Mouse (Mus musculus) cerebellum, adult 2 months (tissue): ENCODE measurements around the gene Krtap5-1. TPM values are rescaled to one million over a fixed set of nuclear protein-coding genes. Genes with fewer than 3 reads are reported as not detected.
A peak's percentile ranks its signal among the peaks of the same experiment; 100 is the strongest.

Experiments
- DNase-seq, 2 experiments: peaks; one replicate each; pipeline ENCODE4 v3.0.0; 2021
- H3K27ac ChIP-seq: fragments of 200-500 bp; 2 replicates; pipeline ENCODE4 v1.5.1; 2012; ENCODE audit warnings: low read length, control low read depth, inconsistent platforms; ENCODE audit not compliant: insufficient read depth
- H3K27me3 ChIP-seq: fragments of 200-500 bp; 2 replicates; pipeline ENCODE4 v1.6.1; 2012; ENCODE audit warnings: inconsistent platforms, mild to moderate bottlenecking, low read length, moderate library complexity; ENCODE audit not compliant: control insufficient read depth, insufficient read depth
- H3K4me1 ChIP-seq: fragments of 200-500 bp; 2 replicates; pipeline ENCODE4 v1.6.1; 2011; ENCODE audit warnings: low read length; ENCODE audit not compliant: control insufficient read depth, insufficient read depth
- H3K4me3 ChIP-seq: fragments of 200-500 bp; replicated peaks from 2 replicates; pipeline ENCODE3; 2011; ENCODE audit warnings: mild to moderate bottlenecking, low read depth, low read length, control low read depth; ENCODE audit not compliant: insufficient read depth
- CTCF ChIP-seq: fragments of 200-500 bp; IDR thresholded peaks from 2 replicates; pipeline ENCODE4 v1.5.1; 2011; ENCODE audit warnings: low read depth, mild to moderate bottlenecking, control low read depth, low read length, moderate library complexity, borderline replicate concordance; ENCODE audit not compliant: insufficient read depth
- POLR2A ChIP-seq: fragments of 200-500 bp; IDR thresholded peaks from 2 replicates; pipeline ENCODE4 v1.6.1; 2011; ENCODE audit warnings: low read length, control low read depth, borderline replicate concordance; ENCODE audit not compliant: insufficient read depth
- WGBS: fragments of 180-500 bp; shearing (Covaris S2); methylation state at CpG from one replicate; pipeline ENCODE4 v1.1.7; 2018; 5-methylcytosine and 5-hydroxymethylcytosine counted together
- polyA plus RNA-seq: library from polyadenylated mRNA; depleted of rRNA; stranded (reverse); fragments of >200 nt; gene quantifications from 2 replicates; pipeline ENCODE4 v1.2.3, GENCODE M21; 2012; rRNA removed

Gene Krtap5-1
- polyA plus RNA-seq, 1 experiment = not detected

GRCm38 (mm10) chr7:142255517-142255916 is 41.4 kb downstream of the Krtap5-1 start:
- no peak for TF ChIP-seq POLR2A
- TF ChIP-seq CTCF = peak; percentile 67; the same call in 1 of the 2 replicates
- Histone ChIP-seq H3K27ac (no peak overlapping the region), H3K4me3 (no peak overlapping the region), H3K27me3 (no peaks in the 10 kb centered on the region), H3K4me1 (no peaks in the 10 kb centered on the region)
- peak; percentile 5 to 27 for DNase-seq
- WGBS = 0% methylated on average over 2 of the region's 2 CpGs

GRCm38 (mm10) chr7:142249824-142250223 is 47.1 kb downstream of the Krtap5-1 start:
- Histone ChIP-seq H3K27ac (no peak overlapping the region), H3K4me3 (no peak overlapping the region), H3K27me3 (no peaks in the 10 kb centered on the region), H3K4me1 (no peaks in the 10 kb centered on the region)
- WGBS = 3% methylated on average over 1 of the region's 1 CpGs
- TF ChIP-seq CTCF = peak; percentile 14; the same call in 1 of the 2 replicates
- no peak for TF ChIP-seq POLR2A
- DNase-seq = peak; percentile 3 to 8

Other genes starting within 250 kb of the Krtap5-1 start
- gene Mob2, start 236.1 kb downstream of the Krtap5-1 start, polyA plus RNA-seq = 67.5 and 73.4 TPM in 2 replicates
- 85.8 and 90.1 TPM in 2 replicates for gene Dusp8, start 201.3 kb downstream of the Krtap5-1 start, polyA plus RNA-seq
- not detected in 2 replicates for gene Gm45618, start 176.4 kb downstream of the Krtap5-1 start, polyA plus RNA-seq
- gene Gm39115, start 161.1 kb downstream of the Krtap5-1 start, polyA plus RNA-seq = not detected in 2 replicates
- gene Gm45337, start 152.5 kb downstream of the Krtap5-1 start, polyA plus RNA-seq = not detected in 2 replicates
- not detected in 2 replicates for gene Gm29735, start 140.0 kb downstream of the Krtap5-1 start, polyA plus RNA-seq
- not detected in 2 replicates for gene Gm4553, start 131.4 kb downstream of the Krtap5-1 start, polyA plus RNA-seq
- gene Krtap5-2, start 121.1 kb downstream of the Krtap5-1 start, polyA plus RNA-seq = not detected in 2 replicates
- gene Gm10153, start 106.7 kb downstream of the Krtap5-1 start, polyA plus RNA-seq = not detected in 2 replicates
- gene Krtap5-3, start 95.8 kb downstream of the Krtap5-1 start, polyA plus RNA-seq = not detected in 2 replicates
- 0.16 TPM in 1 of 2 replicates, not detected in the other for gene Gm7579, start 85.3 kb downstream of the Krtap5-1 start, polyA plus RNA-seq
- gene Krtap5-5, start 67.1 kb downstream of the Krtap5-1 start, polyA plus RNA-seq = not detected in 2 replicates
- gene Gm40460, start 56.0 kb downstream of the Krtap5-1 start, polyA plus RNA-seq = not detected in 2 replicates
- gene Gm2431, start 38.8 kb downstream of the Krtap5-1 start, polyA plus RNA-seq = not detected in 2 replicates
- gene Gm4559, start 22.8 kb downstream of the Krtap5-1 start, polyA plus RNA-seq = not detected in 2 replicates
- not detected in 2 replicates for gene Krtap5-4, start 6.4 kb upstream of the Krtap5-1 start, polyA plus RNA-seq
- gene Ifitm10, start 76.6 kb upstream of the Krtap5-1 start, polyA plus RNA-seq = 175 and 183 TPM in 2 replicates
- 1.00 and 1.0 TPM in 2 replicates for gene Gm49369, start 85.5 kb upstream of the Krtap5-1 start, polyA plus RNA-seq
- 401 and 405 TPM in 2 replicates for gene Ctsd, start 90.9 kb upstream of the Krtap5-1 start, polyA plus RNA-seq
- not detected in 2 replicates for gene Syt8, start 137.7 kb upstream of the Krtap5-1 start, polyA plus RNA-seq
- 0.52 TPM in 1 of 2 replicates, not detected in the other for gene Tnni2, start 144.7 kb upstream of the Krtap5-1 start, polyA plus RNA-seq
- gene Lsp1, start 163.7 kb upstream of the Krtap5-1 start, polyA plus RNA-seq = 4.2 and 5.9 TPM in 2 replicates
- gene Tnnt3, start 201.7 kb upstream of the Krtap5-1 start, polyA plus RNA-seq = 0.39 and 0.65 TPM in 2 replicates
- gene Mrpl23, start 235.6 kb upstream of the Krtap5-1 start, polyA plus RNA-seq = 81.9 and 87.2 TPM in 2 replicates